Mouse (Mus musculus) midbrain, embryonic 10.5 days (tissue): ENCODE measurements at regions not wholly inside any gene's neighbourhood (a gene's known extent, or its start where the extent isn't known, plus 50 kb on each side); places are given as distances from the start of the nearest gene placed in this dataset.

Experiments
- DNase-seq: peaks from one replicate; pipeline ENCODE4 v3.0.0-alpha.2; 2017; ENCODE audit warnings: low spot score
- H3K27ac ChIP-seq: fragments of 300-500 bp; sonication (generic); replicated peaks from 2 replicates; pipeline ENCODE4 v1.5.1; 2016; ENCODE audit warnings: mild to moderate bottlenecking
- H3K27me3 ChIP-seq: fragments of 300-500 bp; sonication (generic); 2 replicates; pipeline ENCODE4 v1.6.1; 2016; ENCODE audit warnings: low read depth, mild to moderate bottlenecking; ENCODE audit not compliant: poor library complexity, severe bottlenecking
- H3K36me3 ChIP-seq: fragments of 300-500 bp; sonication (generic); 2 replicates; pipeline ENCODE4 v1.6.1; 2016; ENCODE audit warnings: mild to moderate bottlenecking, moderate library complexity
- H3K4me1 ChIP-seq: fragments of 300-500 bp; sonication (generic); 2 replicates; pipeline ENCODE4 v1.6.1; 2016
- H3K4me3 ChIP-seq: fragments of 300-500 bp; sonication (generic); 2 replicates; pipeline ENCODE4 v1.5.1; 2016; ENCODE audit warnings: mild to moderate bottlenecking, moderate library complexity
- H3K9me3 ChIP-seq: fragments of 300-500 bp; sonication (generic); replicated peaks from 2 replicates; pipeline ENCODE4 v1.6.1; 2016; ENCODE audit warnings: mild to moderate bottlenecking
- WGBS: fragments of 180-500 bp; shearing (Covaris S2); methylation state at CpG from one replicate; pipeline ENCODE4 v1.1.7; 2016; 5-methylcytosine and 5-hydroxymethylcytosine counted together

DNA sequence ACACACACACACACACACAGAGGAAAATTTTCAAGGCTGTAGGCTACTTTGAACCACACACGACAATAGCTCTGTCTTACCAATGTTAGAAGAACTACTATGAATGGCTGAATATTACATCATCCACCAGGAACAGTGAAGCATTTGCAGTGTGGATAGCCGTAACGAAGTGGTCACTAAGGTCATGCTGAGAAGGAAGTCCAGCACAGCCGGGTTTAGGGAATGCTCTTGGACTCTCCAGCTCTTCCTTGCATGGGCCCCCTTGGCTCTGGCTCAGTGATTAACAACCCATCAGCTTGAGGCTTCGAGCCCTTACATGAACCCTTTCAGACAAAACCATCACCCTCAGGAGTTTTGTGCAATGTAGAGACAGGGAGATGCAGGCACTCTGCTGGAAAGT lies 245.3 kb downstream of the Adamts20 start:
- Histone ChIP-seq H3K4me1 (no peaks in the 10 kb centered on the region), H3K27ac (no peak overlapping the region), H3K9me3 (no peaks in the 10 kb centered on the region), H3K4me3 (no peak overlapping the region), H3K27me3 (no peaks in the 10 kb centered on the region), H3K36me3 (no peaks in the 10 kb centered on the region)
- no peak for DNase-seq
- WGBS = 74% methylated on average over 5 of the region's 5 CpGs

DNA sequence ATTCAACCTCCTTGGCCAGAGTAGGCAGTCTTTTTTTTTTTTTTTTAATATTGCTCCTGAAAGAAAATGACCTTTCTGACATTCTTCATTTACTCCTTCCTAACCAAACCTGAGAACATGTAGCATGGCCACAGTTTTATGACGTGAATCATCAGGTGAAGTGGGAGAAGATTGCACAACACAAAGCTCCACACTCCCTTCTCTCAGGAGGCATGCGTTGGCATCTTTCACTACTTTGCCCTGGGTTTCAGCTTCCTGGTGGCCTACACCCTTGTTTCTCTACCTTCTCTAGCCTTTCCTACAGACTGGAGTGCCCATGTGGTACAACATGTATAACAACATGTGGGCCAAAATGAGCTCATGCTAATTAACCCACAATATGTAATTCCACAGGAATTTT lies 248.5 kb downstream of the Adamts20 start:
- Histone ChIP-seq H3K4me1 (no peaks in the 10 kb centered on the region), H3K36me3 (no peaks in the 10 kb centered on the region), H3K4me3 (no peak overlapping the region), H3K9me3 (no peaks in the 10 kb centered on the region), H3K27ac (no peak overlapping the region), H3K27me3 (no peaks in the 10 kb centered on the region)
- WGBS = 92% methylated on average over 2 of the region's 2 CpGs
- no peak for DNase-seq

DNA sequence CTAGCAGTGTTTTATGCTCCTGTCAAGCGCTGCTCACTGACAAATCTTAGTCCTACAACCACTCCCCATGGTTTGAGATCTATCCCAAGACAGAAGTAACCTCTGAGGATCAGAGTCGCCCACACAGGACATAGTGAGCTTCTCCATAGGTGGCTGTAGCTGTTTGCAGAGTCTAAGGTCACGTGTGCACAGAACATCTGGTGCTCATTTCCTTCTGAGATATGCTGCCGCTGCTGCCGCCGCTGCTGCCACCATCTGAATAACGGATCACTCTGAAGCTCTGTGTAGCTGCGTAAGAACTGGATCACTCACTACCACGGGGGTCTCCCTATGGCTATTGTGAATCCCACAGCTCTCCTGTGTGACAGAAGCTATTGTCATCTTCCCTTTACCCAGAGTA lies 250.8 kb downstream of the Adamts20 start:
- Histone ChIP-seq H3K36me3 (no peaks in the 10 kb centered on the region), H3K27me3 (no peaks in the 10 kb centered on the region), H3K4me3 (no peak overlapping the region), H3K4me1 (no peaks in the 10 kb centered on the region), H3K9me3 (no peaks in the 10 kb centered on the region), H3K27ac (no peak overlapping the region)
- WGBS = 64% methylated on average over 9 of the region's 9 CpGs
- DNase-seq = peak; percentile 39

DNA sequence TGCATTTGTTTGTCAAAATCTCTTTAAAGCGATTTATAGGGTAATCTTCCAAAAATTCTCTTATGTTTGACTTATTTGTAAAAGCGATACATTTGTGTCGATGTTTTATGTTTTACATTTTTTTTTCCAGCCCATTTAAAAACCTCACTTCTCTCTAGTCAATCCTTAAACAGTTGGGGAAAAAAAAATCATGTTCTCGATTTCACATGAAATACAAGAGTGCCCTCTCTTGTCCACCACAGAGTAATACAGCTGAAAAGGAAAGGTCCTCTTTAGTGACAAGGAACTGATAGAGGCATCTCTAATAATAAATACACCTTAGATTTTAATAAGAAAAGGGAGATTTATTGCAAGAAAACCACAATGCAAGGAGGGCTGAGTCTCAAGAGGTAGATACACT lies 251.8 kb downstream of the Adamts20 start:
- Histone ChIP-seq H3K27me3 (no peaks in the 10 kb centered on the region), H3K4me3 (no peak overlapping the region), H3K4me1 (no peaks in the 10 kb centered on the region), H3K9me3 (no peaks in the 10 kb centered on the region), H3K27ac (no peak overlapping the region), H3K36me3 (no peaks in the 10 kb centered on the region)
- 47% methylated on average over 4 of the region's 4 CpGs for WGBS
- DNase-seq = no peak

DNA sequence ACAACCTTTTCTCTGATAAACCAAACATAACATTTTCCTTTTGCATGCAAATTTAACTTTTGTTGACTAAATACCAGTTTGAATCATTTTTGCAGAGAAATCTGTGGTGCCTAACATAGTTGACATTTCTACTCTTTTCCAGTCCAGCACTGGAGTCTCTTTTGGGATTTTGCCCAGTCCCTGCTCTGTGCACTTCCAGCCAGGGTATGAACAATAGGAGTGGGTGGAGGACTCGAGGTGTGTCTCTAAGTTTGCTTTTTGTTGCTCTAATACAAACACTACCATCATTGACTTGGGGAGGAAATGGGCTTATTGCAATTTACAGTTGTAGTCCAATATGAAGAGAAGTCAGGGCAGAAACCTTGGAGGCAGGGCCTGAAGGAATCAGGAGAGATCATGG lies 256.7 kb downstream of the Adamts20 start:
- no peaks in the 10 kb centered on the region for H3K27me3 ChIP-seq
- no peaks in the 10 kb centered on the region; the same call in 1 of the 2 replicates for H3K4me1 ChIP-seq
- H3K36me3 ChIP-seq = no peaks in the 10 kb centered on the region
- no peak for DNase-seq
- H3K4me3 ChIP-seq = no peak overlapping the region
- H3K27ac ChIP-seq = no peak overlapping the region
- WGBS = 74% methylated on average over 1 of the region's 1 CpGs
- H3K9me3 ChIP-seq = no peaks in the 10 kb centered on the region

DNA sequence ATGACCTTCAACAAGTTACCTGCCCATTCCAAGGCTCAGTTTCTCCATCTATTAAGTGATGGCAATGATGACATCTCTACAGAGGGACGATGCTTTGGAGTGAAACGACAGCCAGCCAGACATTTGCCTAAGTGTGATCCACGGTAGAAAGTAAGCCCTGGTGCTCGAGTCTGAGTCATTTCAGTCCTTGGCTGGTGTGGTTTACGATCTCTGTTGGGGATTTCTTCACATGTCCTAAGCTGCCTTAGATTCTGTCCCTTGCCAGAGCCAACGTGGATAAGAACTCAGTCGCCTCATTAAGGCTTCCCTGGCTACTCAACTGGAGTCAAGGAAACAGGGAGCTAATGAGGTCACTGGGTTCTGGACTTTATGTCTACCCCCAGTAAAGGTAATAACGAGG lies 258.8 kb downstream of the Adamts20 start:
- no peak for DNase-seq
- H3K27ac ChIP-seq = no peak overlapping the region
- H3K4me3 ChIP-seq = no peak overlapping the region
- H3K4me1 ChIP-seq = no peaks in the 10 kb centered on the region; the same call in 1 of the 2 replicates
- H3K27me3 ChIP-seq = no peaks in the 10 kb centered on the region
- no peaks in the 10 kb centered on the region for H3K36me3 ChIP-seq
- no peaks in the 10 kb centered on the region for H3K9me3 ChIP-seq
- WGBS = 90% methylated on average over 8 of the region's 8 CpGs

DNA sequence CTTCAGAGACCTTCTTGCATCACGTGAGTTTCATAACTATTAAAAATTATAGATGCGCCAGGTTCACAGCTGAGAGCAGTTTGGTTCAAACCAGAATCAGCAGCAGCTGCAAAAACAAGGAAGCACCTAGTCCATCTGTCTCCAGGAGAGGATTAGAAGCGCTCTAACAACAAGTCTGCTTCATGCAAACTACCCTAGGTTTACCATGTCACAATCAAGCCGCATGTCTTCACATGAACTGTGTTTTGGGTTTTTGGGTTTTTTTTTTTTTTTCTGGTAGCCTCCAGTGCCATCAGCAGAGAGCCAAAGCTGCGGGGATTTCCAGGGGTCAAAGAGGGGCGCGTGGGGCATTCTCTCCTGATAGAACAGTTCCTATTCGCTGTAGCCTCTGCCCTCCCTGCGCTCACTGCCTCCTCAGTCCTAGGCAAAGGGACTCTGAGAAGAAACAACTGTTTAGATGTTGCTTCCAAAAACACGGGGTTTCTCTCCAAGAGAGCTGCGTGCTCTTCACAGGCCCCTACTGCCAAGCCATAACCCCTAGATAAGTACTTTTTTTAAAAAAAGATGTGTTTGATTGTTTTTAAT lies 259.8 kb downstream of the Adamts20 start:
- 56% methylated on average over 11 of the region's 11 CpGs for WGBS
- Histone ChIP-seq H3K4me1 (no peaks in the 10 kb centered on the region; the same call in 1 of the 2 replicates), H3K27ac (no peak overlapping the region), H3K36me3 (no peaks in the 10 kb centered on the region), H3K27me3 (no peaks in the 10 kb centered on the region), H3K4me3 (no peak overlapping the region), H3K9me3 (no peaks in the 10 kb centered on the region)
- no peak for DNase-seq

DNA sequence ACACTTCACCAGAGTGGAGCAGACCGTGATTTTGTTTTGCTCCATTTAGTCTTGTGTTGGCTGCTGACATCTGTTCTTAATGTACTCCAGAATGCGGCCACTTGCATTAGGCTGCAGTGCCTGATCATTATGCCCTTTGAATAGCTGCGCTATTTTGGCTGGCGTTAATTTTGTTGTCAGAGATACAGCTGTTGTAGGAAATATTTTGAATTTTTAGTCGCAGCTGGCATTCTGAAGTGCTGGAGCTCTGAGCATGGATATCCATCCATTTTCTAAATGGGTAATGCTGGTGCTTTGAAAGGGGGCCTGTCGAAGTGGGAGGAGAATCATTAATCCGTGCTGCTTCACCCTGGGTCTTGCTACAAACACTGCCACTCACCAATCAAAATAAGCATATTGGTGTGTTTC lies 275.1 kb downstream of the Adamts20 start:
- Histone ChIP-seq H3K27ac (no peak overlapping the region), H3K4me1 (no peaks in the 10 kb centered on the region)
- 78% methylated on average over 7 of the region's 7 CpGs for WGBS

DNA sequence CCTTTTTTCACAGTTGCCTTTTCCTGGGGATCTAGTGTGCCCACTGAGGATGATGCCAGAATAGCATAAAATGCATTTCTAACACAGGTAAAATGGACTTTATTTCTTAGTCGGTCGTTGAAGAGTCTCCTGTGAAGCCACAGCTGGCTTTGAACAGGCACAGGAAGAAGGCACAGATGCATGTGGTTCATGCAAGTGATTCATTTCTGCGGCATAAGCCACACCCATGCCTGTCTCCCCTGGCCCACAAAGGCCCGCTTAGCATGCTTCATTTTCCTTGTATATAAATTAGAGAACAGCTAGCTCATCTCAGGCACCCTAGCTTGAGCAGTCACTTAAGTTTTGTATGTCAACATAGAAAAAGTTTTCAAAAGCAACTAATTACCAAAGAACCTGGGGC lies 277.6 kb downstream of the Adamts20 start:
- no peaks in the 10 kb centered on the region for H3K4me1 ChIP-seq
- H3K4me3 ChIP-seq = no peak overlapping the region
- H3K9me3 ChIP-seq = no peaks in the 10 kb centered on the region
- H3K27ac ChIP-seq = no peak overlapping the region
- H3K36me3 ChIP-seq = no peaks in the 10 kb centered on the region
- 89% methylated on average over 4 of the region's 4 CpGs for WGBS
- no peak for DNase-seq
- H3K27me3 ChIP-seq = no peaks in the 10 kb centered on the region

More for the DNA sequence above, 275.1 kb downstream of the Adamts20 start:
- Histone ChIP-seq H3K4me3 (no peak overlapping the region), H3K36me3 (no peaks in the 10 kb centered on the region), H3K9me3 (no peaks in the 10 kb centered on the region), H3K27me3 (no peaks in the 10 kb centered on the region)
- no peak for DNase-seq

DNA sequence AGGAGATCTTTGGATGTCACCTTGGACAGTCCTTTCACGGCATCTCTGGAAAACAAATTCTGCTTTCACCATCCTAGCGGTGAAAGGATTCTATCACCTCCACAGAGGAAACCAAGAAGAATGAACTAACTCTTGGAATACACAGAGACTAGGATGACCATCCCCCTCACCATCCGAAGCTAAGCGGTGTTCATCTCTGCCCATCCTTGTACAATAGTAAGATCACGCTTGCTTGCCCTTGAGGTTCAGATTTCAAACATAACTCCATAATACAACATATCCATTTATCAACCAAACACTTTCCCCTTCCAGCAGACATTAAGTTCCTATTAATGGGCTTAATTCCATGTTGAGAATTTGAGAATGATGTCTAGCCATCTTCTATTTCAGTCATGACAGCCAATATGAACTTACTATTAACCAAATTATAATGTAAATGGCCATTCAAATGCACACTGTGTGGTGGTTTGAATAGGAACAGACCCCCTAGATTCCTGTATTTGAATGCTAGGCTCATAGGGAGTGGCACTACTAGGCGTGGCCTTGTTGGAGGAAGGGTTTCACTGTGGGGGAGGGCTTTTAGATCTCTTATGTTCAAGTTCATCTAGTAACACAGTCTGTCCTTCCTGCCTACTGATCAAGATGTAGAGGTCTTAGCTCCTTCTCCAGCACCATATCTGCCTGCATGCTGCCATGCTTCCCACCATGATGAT lies 281.4 kb downstream of the Adamts20 start:
- DNase-seq = no peak
- Histone ChIP-seq H3K4me1 (no peaks in the 10 kb centered on the region), H3K27me3 (no peaks in the 10 kb centered on the region), H3K36me3 (no peaks in the 10 kb centered on the region), H3K4me3 (no peak overlapping the region), H3K27ac (no peak overlapping the region), H3K9me3 (no peaks in the 10 kb centered on the region)
- 89% methylated on average over 6 of the region's 6 CpGs for WGBS

DNA sequence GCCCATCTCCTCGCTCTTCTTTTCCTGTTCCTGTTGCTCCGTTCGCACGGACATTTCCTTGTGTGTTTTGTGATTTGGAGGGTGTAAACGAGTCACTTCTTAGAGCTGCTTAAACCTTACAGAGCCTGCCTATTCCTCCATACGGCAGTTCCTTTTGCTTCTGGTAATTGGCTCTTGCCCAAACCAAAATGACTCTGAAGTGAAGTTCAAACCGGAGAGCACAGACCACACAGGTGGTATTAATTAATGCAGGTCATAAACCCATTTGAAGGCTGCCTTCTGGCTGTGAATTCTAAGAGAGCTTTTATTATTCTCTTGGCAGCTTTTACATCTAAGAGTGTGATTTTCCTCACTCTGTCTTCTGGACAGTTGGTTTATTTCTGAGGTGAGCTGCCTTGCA lies 291.1 kb downstream of the Adamts20 start:
- WGBS = 80% methylated on average over 7 of the region's 7 CpGs
- H3K4me3 ChIP-seq = no peak overlapping the region
- H3K36me3 ChIP-seq = no peaks in the 10 kb centered on the region
- no peak overlapping the region for H3K27ac ChIP-seq
- DNase-seq = no peak
- no peaks in the 10 kb centered on the region for H3K4me1 ChIP-seq
- no peaks in the 10 kb centered on the region for H3K9me3 ChIP-seq
- H3K27me3 ChIP-seq = no peaks in the 10 kb centered on the region

DNA sequence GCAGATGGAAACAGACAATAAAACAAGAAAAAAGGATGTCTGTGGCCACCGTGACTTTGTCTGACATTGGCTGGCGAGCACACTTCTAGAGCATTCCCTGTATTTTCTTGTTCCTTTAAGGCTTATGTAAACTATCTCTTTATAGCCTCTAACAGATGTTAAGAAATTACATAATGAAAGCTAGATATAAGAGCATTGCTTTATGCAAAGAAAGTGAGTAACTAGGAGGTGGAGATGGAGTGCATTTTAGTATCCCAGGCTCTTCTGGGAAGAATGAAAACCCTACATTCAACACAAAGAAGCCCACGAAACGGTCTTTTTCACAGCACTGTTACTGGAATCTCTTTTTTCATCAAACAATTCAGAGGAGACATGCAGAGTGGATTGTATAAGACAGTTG lies 304.4 kb downstream of the Adamts20 start:
- H3K27ac ChIP-seq = no peak overlapping the region
- no peaks in the 10 kb centered on the region for H3K27me3 ChIP-seq
- H3K36me3 ChIP-seq = no peaks in the 10 kb centered on the region
- no peaks in the 10 kb centered on the region for H3K9me3 ChIP-seq
- H3K4me1 ChIP-seq = no peaks in the 10 kb centered on the region
- DNase-seq = no peak
- H3K4me3 ChIP-seq = no peak overlapping the region
- WGBS = 86% methylated on average over 4 of the region's 4 CpGs

DNA sequence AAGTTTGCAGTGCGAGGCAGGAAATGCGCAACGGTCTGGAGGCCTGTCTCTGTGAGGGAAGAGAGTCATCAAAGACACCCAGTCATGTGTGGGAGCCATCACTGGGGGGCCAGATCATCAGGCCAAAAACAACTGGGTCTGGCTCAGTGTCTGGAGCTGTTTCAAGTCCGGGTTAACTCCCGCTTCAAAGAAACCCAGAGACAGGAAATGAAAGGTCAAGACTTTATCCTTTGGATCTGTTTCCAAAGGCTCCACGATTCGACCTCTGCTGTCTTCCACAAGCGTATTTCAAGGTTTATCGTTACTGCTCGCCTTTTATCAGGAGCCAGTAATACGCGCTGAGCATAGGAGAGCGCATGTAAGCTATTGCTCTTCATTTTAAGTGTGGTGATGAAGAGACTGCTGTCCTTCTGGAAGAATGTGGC lies 325.7 kb downstream of the Adamts20 start:
- H3K27me3 ChIP-seq = no peaks in the 10 kb centered on the region
- H3K4me1 ChIP-seq = no peaks in the 10 kb centered on the region
- no peak overlapping the region; the same call in 1 of the 2 replicates for H3K27ac ChIP-seq
- WGBS = 73% methylated on average over 13 of the region's 13 CpGs
- DNase-seq = no peak
- H3K36me3 ChIP-seq = no peaks in the 10 kb centered on the region
- no peaks in the 10 kb centered on the region for H3K9me3 ChIP-seq
- no peak overlapping the region for H3K4me3 ChIP-seq
